In genomic region chr7:132768498-132769344, GRCm38 (mm10) we compare ENCODE assay signal across 11 mouse cellular contexts. TPM values are rescaled to one million over a fixed set of nuclear protein-coding genes. Genes with fewer than 3 reads are reported as not detected.
DNase-seq lines count a peak whose midpoint lies in the region; ATAC-seq and TF ChIP-seq lines count a peak whose summit lies in the region.
"Had no signal": no experiment of that assay in that cellular context is flagged by ENCODE, and none has a peak within 500 bp of the region (broad histone marks: within the 10 kb centered on the region; RNA-seq: fewer than 3 reads in every experiment).

No protein-coding gene starts in this region.

- peaks cover 3% of the 10 kb centered on the region; the same call in 1 of the 2 replicates for H3K4me1 ChIP-seq in lung, postnatal 0 days (ENCODE audit: insufficient read depth, low read depth, low read length)
- peaks cover 20% of the 10 kb centered on the region for H3K4me1 ChIP-seq in forebrain, embryonic 11.5 days (replicated peaks; ENCODE audit: control insufficient read depth, insufficient read depth, low read length)
- H3K4me1 ChIP-seq in liver, embryonic 15.5 days (replicated peaks) = peaks cover 97% of the 10 kb centered on the region

- H3K4me3 ChIP-seq in lung, postnatal 0 days (ENCODE audit: low read depth, low read length) = no peak overlapping the region
- H3K4me3 ChIP-seq in forebrain, embryonic 11.5 days (ENCODE audit: low read depth, low read length) = no peak overlapping the region
- H3K4me3 ChIP-seq in liver, embryonic 15.5 days (replicated peaks) = peak overlapping the region; percentile 45
- H3K4me3 ChIP-seq: heart, embryonic 15.5 days; neural tube, embryonic 15.5 days had no signal

- WGBS in lung, postnatal 0 days = 71% methylated on average over 12 of the region's 12 CpGs
- 80% methylated on average over 12 of the region's 12 CpGs for WGBS in forebrain, embryonic 11.5 days
- WGBS in liver, embryonic 15.5 days (ENCODE audit: insufficient replicate concordance) = 44% methylated on average over 12 of the region's 12 CpGs

- H3K27me3 ChIP-seq in lung, postnatal 0 days (replicated peaks; ENCODE audit: insufficient read depth, low read length) = no peaks in the 10 kb centered on the region
- H3K27me3 ChIP-seq in forebrain, embryonic 11.5 days (ENCODE audit: control insufficient read depth, insufficient read depth, low read length) = no peaks in the 10 kb centered on the region
- no peaks in the 10 kb centered on the region for H3K27me3 ChIP-seq in liver, embryonic 15.5 days
- H3K27me3 ChIP-seq: heart, embryonic 15.5 days; neural tube, embryonic 15.5 days had no signal

- no peak; the same call in 1 of the 2 replicates for ATAC-seq in lung, postnatal 0 days
- ATAC-seq in forebrain, embryonic 11.5 days (replicated peaks; ENCODE audit: low FRiP score) = no peak
- ATAC-seq in liver, embryonic 15.5 days (ENCODE audit: insufficient read depth) = no peak

- H3K27ac ChIP-seq in lung, postnatal 0 days (ENCODE audit: low read length) = peak overlapping the region; percentile 11; the same call in 1 of the 2 replicates
- H3K27ac ChIP-seq in forebrain, embryonic 11.5 days (ENCODE audit: low read depth, low read length) = peak overlapping the region; percentile 13; the same call in 1 of the 2 replicates
- H3K27ac ChIP-seq in liver, embryonic 15.5 days (replicated peaks) = peak overlapping the region; percentile 98
- H3K27ac ChIP-seq: heart, embryonic 15.5 days; neural tube, embryonic 15.5 days had no signal

- no peak overlapping the region for H3K9ac ChIP-seq in lung, postnatal 0 days (replicated peaks; ENCODE audit: low read depth)
- no peak overlapping the region for H3K9ac ChIP-seq in forebrain, embryonic 11.5 days (ENCODE audit: low read length)
- peak overlapping the region; percentile 55 for H3K9ac ChIP-seq in liver, embryonic 15.5 days
- H3K9ac ChIP-seq: heart, embryonic 15.5 days; neural tube, embryonic 15.5 days had no signal

- no peak for TF ChIP-seq CTCF in lung, postnatal 0 days (IDR thresholded peaks at IDR 0.05)

- TF ChIP-seq EP300 in lung, postnatal 0 days (IDR thresholded peaks at IDR 0.05) = no peak

- H3K9me3 ChIP-seq in lung, postnatal 0 days (ENCODE audit: low read length) = no peaks in the 10 kb centered on the region
- no peaks in the 10 kb centered on the region for H3K9me3 ChIP-seq in forebrain, embryonic 11.5 days (ENCODE audit: control insufficient read depth, low read length)
- no peaks in the 10 kb centered on the region for H3K9me3 ChIP-seq in liver, embryonic 15.5 days (replicated peaks)
- H3K9me3 ChIP-seq: heart, embryonic 15.5 days; neural tube, embryonic 15.5 days had no signal

- H3K36me3 ChIP-seq in lung, postnatal 0 days (ENCODE audit: insufficient read depth, low read length) = peaks cover 14% of the 10 kb centered on the region; the same call in 1 of the 2 replicates
- H3K36me3 ChIP-seq in forebrain, embryonic 11.5 days (ENCODE audit: control insufficient read depth, insufficient read depth, low read length) = no peaks in the 10 kb centered on the region
- peaks cover 81% of the 10 kb centered on the region for H3K36me3 ChIP-seq in liver, embryonic 15.5 days (replicated peaks)
- H3K36me3 ChIP-seq: neural tube, embryonic 15.5 days had no signal

- no peak overlapping the region for H3K4me2 ChIP-seq in lung, postnatal 0 days (replicated peaks; ENCODE audit: low read depth, low read length)
- no peak overlapping the region for H3K4me2 ChIP-seq in forebrain, embryonic 11.5 days (ENCODE audit: low read depth, low read length, severe bottlenecking)
- peak overlapping the region; percentile 71 for H3K4me2 ChIP-seq in liver, embryonic 15.5 days
- H3K4me2 ChIP-seq: heart, embryonic 15.5 days; neural tube, embryonic 15.5 days had no signal

- DNase-seq in cerebellum, adult 18-20 months = peak; percentile 51 to 56
- no peak for DNase-seq in cerebellum, postnatal 36 days
- no peak for DNase-seq in lung, postnatal 0 days (ENCODE audit: low spot score)
- DNase-seq in lung, adult 18-20 months = no peak
- no peak for DNase-seq in forebrain, embryonic 11.5 days (ENCODE audit: low spot score)
- DNase-seq in lung, postnatal 14 days = no peak
- no peak for DNase-seq in left cerebral cortex, adult 18-20 months (ENCODE audit: low spot score in 2 of 2)
- DNase-seq: adrenal gland, postnatal 14 days had no signal

RNA-seq across cellular contexts. Expression of gene Fam53b, which starts 45.0 kb away (rescaled TPM):
- 27.2 and 31.2 TPM in 2 replicates for polyA plus RNA-seq in lung, postnatal 0 days (2015; fragmentation: Nextera tagmentation; extraction: Ambion mirVana)
- 44.3 and 45.5 TPM in 2 replicates for polyA plus RNA-seq in forebrain, embryonic 11.5 days (2014; fragmentation: Nextera tagmentation; extraction: Ambion mirVana)
- 25.5 and 28.0 TPM in 2 replicates for polyA plus RNA-seq in liver, embryonic 15.5 days (2015; fragmentation: Nextera tagmentation; extraction: Ambion mirVana)
- total RNA-seq in left cerebral cortex, adult 18-20 months (2021) = 10 to 100 TPM; 71.7 to 73.5 TPM

Comparison
In these comparisons a context has a peak if more than half of its experiments do, and no peak if none do; other contexts are left out.
1. DNase-seq: peak in cerebellum, adult 18-20 months (2 of 2); none in cerebellum, postnatal 36 days (0 of 2), lung, postnatal 0 days (single experiment), lung, adult 18-20 months (0 of 2), forebrain, embryonic 11.5 days (single experiment), lung, postnatal 14 days (single experiment) and left cerebral cortex, adult 18-20 months (0 of 2).
2. H3K27ac ChIP-seq: peak in every context shown above with its lines; median percentile 98 in liver, embryonic 15.5 days; 13 in forebrain, embryonic 11.5 days; 11 in lung, postnatal 0 days.